Mouse (Mus musculus) forebrain, embryonic 13.5 days (tissue): Measurements from ENCODE around the gene Nt5c1a. TPM values are rescaled to one million over a fixed set of nuclear protein-coding genes. Genes with fewer than 3 reads are reported as not detected.

ENCODE experiments used
- ATAC-seq: fragments of 200-750 bp; cut with Nextera tagmentation; 2 replicates; pipeline ENCODE4 v1.8.0; 2017
- H3K27ac ChIP-seq: fragments of 300-500 bp; sonication (generic); 2 replicates; pipeline ENCODE4 v1.5.1; 2015; ENCODE audit warnings: inconsistent platforms, mild to moderate bottlenecking, moderate library complexity
- H3K27me3 ChIP-seq: fragments of 300-500 bp; sonication (generic); 2 replicates; pipeline ENCODE4 v1.6.1; 2015; ENCODE audit warnings: mild to moderate bottlenecking, inconsistent platforms
- H3K36me3 ChIP-seq: fragments of 300-500 bp; sonication (generic); 2 replicates; pipeline ENCODE4 v1.6.1; 2015; ENCODE audit warnings: mild to moderate bottlenecking, inconsistent platforms; ENCODE audit not compliant: poor library complexity, severe bottlenecking
- H3K4me1 ChIP-seq: fragments of 300-500 bp; sonication (generic); 2 replicates; pipeline ENCODE4 v1.6.1; 2015; ENCODE audit warnings: inconsistent platforms
- H3K4me2 ChIP-seq: fragments of 300-500 bp; sonication (generic); 2 replicates; pipeline ENCODE4 v1.6.1; 2015; ENCODE audit warnings: inconsistent platforms, mild to moderate bottlenecking, moderate library complexity
- H3K4me3 ChIP-seq: fragments of 300-500 bp; sonication (generic); 2 replicates; pipeline ENCODE4 v1.5.1; 2015; ENCODE audit warnings: mild to moderate bottlenecking, inconsistent platforms
- H3K9ac ChIP-seq: fragments of 300-500 bp; sonication (generic); 2 replicates; pipeline ENCODE4 v1.6.1; 2015; ENCODE audit warnings: mild to moderate bottlenecking, inconsistent platforms
- H3K9me3 ChIP-seq: fragments of 300-500 bp; sonication (generic); replicated peaks from 2 replicates; pipeline ENCODE4 v1.6.1; 2016; ENCODE audit warnings: inconsistent platforms
- WGBS: fragments of 180-500 bp; shearing (Covaris S2); methylation state at CpG from one replicate; pipeline ENCODE4 v1.1.7; 2015; 5-methylcytosine and 5-hydroxymethylcytosine counted together
- polyA plus RNA-seq: library from polyadenylated mRNA; unstranded; fragments of >200 nt; fragmentation: Nextera tagmentation; extraction: Ambion mirVana; gene quantifications from 2 replicates; pipeline ENCODE4 v1.2.1, GENCODE M21; 2015

Gene Nt5c1a
- polyA plus RNA-seq, 1 experiment from 2014 or later: not detected

DNA sequence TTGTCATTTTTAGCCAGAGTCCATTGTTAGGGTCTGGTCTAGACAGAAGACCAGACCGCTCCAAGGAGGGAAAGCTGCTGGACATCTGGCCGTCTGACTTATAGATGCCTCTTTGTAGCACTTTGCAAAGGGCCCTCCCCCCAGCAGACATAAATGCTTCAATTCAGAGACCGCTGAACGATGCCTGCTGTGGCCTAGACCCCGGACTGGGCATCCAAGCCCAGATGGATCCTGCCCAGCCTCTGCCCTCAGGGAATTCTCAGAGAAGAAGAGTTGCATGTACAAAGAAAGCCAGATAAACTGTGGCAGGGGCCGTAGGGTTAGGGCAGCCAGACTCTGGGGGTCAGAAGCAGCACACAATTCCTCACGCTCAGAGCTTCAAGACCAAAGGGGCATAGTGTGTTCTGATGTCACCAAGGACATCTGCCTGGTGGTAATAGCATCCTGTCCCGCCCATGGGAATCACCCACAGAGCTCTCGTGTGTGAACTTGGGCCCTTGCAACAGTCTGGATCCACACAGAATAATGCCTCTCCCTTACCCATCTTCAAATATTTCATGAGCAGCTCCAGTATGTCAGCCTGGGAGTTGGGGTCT lies 34.6 kb downstream of the Nt5c1a start:
- 69% methylated on average over 9 of the region's 9 CpGs for WGBS
- Histone ChIP-seq H3K4me3 (no peak overlapping the region), H3K27me3 (peaks cover 82% of the 10 kb centered on the region)

DNA sequence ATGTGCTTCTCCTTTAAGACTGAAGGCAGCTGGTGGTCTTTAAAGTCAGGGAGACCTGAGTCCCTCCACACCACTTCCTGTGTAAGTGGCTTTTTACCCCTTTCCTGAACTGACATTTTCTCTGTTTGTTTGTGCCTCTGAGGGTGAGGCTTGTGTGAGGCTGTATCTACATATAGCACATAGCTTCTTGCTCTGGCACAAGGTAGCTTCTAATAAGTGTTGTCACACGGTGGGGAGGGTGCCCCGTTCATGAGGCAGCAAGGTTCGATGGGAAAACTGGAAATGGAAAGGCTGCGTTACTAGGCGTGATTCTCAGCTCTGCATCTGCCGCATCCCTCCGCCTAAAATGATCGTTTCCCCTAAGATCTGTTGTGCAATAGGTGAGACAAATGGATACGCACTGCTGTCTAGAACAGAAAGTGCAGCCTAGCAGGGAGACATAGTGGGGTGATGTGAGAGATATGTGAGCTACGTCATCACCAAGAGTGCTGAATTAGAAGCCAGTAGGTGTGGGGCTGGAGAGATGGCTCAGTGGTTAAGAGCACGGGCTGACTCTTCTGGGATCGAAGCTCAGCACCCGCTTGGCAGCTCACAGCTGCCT lies 35.2 kb downstream of the Nt5c1a start:
- Histone ChIP-seq H3K4me1 (peaks cover 16% of the 10 kb centered on the region), H3K4me3 (no peak overlapping the region), H3K4me2 (no peak overlapping the region), H3K36me3 (no peaks in the 10 kb centered on the region), H3K27ac (no peak overlapping the region), H3K9me3 (no peaks in the 10 kb centered on the region), H3K9ac (no peak overlapping the region), H3K27me3 (peaks cover 83% of the 10 kb centered on the region)
- ATAC-seq: no peak
- WGBS: 88% methylated on average over 13 of the region's 13 CpGs

More for the DNA sequence above, 34.6 kb downstream of the Nt5c1a start:
- no peaks in the 10 kb centered on the region for H3K9me3 ChIP-seq
- H3K36me3 ChIP-seq: no peaks in the 10 kb centered on the region
- no peak overlapping the region for H3K27ac ChIP-seq
- H3K4me2 ChIP-seq: no peak overlapping the region
- H3K9ac ChIP-seq: no peak overlapping the region
- ATAC-seq: no peak
- peaks cover 16% of the 10 kb centered on the region for H3K4me1 ChIP-seq

DNA sequence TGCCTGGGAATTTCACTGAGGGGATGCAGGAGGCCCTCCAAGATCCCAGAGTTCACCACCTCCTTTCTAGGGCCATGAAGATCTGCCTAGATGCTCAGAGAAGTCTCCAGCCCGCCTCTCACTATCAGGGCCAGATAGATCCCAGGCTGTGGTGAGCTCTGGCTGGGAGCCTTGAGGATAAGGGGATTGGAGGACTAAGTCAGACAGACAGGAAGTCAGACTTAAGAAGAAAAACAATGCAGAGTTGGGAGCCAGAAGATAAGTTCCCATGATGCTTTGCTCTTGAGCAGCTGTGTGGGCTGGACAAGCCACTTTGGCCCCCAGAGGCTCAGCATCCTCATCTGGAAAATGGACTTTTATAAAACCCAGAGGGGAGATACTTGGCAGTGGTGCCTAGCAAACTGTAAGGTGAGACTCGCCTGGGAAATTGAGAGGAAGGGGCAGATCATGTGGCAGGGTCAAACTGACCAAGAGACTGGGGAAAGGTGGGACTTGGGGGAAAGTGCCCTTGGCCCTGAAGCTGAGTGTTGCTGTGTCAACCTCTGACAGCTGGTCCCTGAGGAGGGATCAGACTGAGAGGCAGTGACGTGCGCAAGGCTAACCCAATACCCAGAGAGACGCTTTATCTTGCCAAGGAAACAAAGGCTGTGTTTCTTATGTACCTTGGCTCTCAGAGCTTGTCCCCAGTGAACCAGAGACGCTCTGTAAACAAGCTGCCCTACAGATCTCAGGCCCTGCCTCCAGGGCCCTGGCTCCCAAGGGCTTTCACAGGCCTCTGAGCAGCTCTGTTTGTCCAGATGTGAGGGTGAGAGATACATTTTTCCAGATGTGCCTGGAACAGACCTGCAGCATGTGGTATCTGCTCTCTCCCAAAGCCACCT lies 36.3 kb downstream of the Nt5c1a start:
- Histone ChIP-seq H3K36me3 (no peaks in the 10 kb centered on the region), H3K4me3 (no peak overlapping the region), H3K27ac (no peak overlapping the region), H3K4me1 (peaks cover 16% of the 10 kb centered on the region), H3K27me3 (peaks cover 73% of the 10 kb centered on the region), H3K9me3 (no peaks in the 10 kb centered on the region), H3K4me2 (no peak overlapping the region), H3K9ac (no peak overlapping the region)
- no peak for ATAC-seq
- WGBS: 68% methylated on average over 6 of the region's 6 CpGs

DNA sequence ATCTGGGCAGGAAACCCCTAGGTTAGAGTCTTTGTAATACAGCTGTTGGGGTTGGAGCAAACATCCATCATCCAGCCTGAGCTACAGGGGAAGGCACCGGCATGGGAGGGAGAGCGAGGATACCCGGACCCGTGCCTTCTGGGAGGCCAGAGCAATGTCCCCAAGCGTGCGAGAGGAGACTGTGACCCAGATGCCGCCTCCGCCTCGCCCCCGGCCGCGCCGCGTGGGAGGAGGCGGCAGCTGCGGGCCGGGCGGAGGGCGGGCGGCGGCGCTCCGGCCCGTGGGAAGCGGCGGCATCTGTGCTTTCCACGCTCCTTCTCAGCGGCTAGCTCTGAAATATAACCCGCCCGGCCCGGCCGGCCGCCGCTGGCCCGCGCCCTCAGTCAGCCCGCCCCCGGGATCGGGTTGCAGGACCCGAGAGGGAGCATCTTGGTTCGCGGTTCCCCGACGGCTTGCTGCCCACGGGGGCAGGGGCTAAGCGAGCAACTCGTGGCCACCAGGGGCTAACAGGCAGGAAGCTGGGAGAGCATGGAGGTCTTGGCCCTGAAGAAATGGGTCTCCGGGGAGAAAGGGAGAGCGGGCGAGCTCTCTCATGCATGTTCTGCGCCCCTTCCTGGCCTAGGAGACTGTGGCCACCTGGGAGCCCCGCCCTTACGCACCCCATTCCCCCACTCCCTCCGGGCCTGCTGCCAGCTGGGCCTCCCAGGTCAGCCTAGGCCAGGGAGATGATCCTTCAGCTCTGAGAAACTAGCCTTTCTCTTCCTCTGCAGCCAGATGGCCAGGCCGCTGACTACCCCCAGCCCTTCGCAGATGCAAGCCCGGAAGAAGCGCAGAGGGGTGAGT lies 38.3 kb downstream of the Nt5c1a start:
- WGBS: 7% methylated on average over 58 of the region's 58 CpGs
- Histone ChIP-seq H3K9ac (peak overlapping the region; percentile 45), H3K4me1 (peaks cover 12% of the 10 kb centered on the region), H3K27me3 (peaks cover 57% of the 10 kb centered on the region), H3K9me3 (no peaks in the 10 kb centered on the region), H3K36me3 (no peaks in the 10 kb centered on the region), H3K4me2 (peak overlapping the region; percentile 57), H3K4me3 (peak overlapping the region; percentile 31), H3K27ac (no peak overlapping the region)
- no peak for ATAC-seq

DNA sequence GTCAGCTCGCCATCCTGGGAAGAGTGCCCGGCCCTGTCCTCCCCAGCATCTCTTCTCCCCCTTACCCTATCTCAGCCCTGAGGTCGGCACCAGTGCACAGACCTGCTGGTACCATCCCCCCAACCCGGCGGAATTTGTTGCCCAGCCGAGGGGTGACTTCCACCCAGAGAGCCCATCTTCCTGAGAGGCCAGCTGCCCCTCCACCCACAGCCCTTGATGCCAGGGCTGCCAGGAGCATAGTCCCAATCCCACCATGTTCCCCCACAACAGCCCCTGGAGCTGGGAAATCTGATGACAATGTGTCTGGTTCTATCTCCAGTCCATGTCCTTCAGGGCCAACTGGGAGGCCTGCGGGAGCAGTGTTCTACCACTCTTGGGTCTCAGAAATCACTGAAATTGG lies 44.9 kb downstream of the Nt5c1a start:
- Histone ChIP-seq H3K4me3 (no peak overlapping the region), H3K4me1 (peaks cover 5% of the 10 kb centered on the region; the same call in 1 of the 2 replicates), H3K9me3 (no peaks in the 10 kb centered on the region), H3K4me2 (no peak overlapping the region), H3K9ac (no peak overlapping the region), H3K27me3 (0 out of 2 replicates have a peak, but pooled peaks cover 5% of the 10 kb centered on the region), H3K27ac (no peak overlapping the region), H3K36me3 (no peaks in the 10 kb centered on the region)
- WGBS: 86% methylated on average over 7 of the region's 7 CpGs
- ATAC-seq: no peak

DNA sequence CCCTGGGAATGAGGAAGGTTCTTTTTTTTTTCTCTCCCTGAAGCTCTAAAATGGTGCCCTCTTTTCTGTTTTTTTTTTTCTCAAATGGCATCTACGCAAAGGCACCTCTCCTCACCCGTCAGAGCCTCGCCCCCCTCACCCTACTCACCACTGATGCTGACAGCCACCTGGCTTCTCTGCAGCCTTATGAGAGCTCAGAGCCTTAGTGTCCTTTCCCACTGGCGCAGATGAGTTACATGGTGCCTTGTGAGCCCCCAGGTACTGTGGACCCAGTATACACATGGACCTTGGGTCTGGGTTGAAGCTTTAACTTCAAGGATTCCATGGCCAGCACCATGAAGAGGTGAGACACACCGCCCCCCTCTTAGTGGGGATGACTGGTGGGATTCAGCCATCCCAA lies 45.3 kb downstream of the Nt5c1a start:
- no peak overlapping the region for H3K27ac ChIP-seq
- H3K9me3 ChIP-seq: no peaks in the 10 kb centered on the region
- no peak overlapping the region for H3K9ac ChIP-seq
- H3K4me3 ChIP-seq: no peak overlapping the region
- H3K27me3 ChIP-seq: 0 out of 2 replicates have a peak, but pooled peaks cover 5% of the 10 kb centered on the region
- H3K4me2 ChIP-seq: no peak overlapping the region
- WGBS: 89% methylated on average over 5 of the region's 5 CpGs
- H3K36me3 ChIP-seq: no peaks in the 10 kb centered on the region
- H3K4me1 ChIP-seq: peaks cover 5% of the 10 kb centered on the region; the same call in 1 of the 2 replicates
- ATAC-seq: no peak

DNA sequence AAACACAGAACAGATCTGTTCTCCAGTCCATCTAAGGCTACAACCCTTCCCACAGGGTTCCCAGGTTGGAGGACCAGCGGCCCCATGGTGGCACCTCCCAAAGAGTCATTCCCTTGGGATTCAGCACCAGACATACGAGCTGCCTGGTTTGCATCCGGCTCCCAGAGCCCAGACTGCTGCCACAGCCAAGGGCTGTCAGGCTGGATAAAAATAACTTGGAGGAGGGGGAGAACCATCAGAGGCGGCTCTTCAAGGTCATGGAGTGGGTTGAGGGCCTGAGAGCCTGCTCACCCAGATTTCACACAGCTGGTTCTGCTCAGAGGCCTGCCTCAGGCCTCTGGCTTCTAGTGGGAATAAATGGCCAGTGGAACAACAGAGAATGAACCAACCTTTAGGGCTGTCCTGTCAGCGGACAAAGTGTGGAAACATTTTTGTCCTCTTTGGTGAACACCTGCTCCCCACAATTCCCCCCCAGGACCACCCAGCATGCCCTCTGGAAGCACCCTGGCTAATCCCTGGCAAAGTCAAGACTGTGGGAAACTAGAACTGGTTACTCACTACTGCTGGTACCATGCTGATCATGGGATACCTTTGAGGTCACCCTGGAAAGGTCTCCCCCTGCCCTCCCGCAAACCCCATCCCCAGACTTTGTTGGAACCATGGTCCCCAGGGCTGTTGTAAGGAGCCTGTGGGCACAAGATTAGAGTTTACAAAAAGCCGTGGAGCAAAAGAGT lies 46.0 kb downstream of the Nt5c1a start:
- Histone ChIP-seq H3K9ac (no peak overlapping the region), H3K4me1 (peaks cover 8% of the 10 kb centered on the region), H3K9me3 (no peaks in the 10 kb centered on the region), H3K4me3 (no peak overlapping the region), H3K27me3 (0 out of 2 replicates have a peak, but pooled peaks cover 5% of the 10 kb centered on the region), H3K36me3 (no peaks in the 10 kb centered on the region), H3K27ac (no peak overlapping the region), H3K4me2 (no peak overlapping the region)
- 77% methylated on average over 7 of the region's 7 CpGs for WGBS
- no peak for ATAC-seq

DNA sequence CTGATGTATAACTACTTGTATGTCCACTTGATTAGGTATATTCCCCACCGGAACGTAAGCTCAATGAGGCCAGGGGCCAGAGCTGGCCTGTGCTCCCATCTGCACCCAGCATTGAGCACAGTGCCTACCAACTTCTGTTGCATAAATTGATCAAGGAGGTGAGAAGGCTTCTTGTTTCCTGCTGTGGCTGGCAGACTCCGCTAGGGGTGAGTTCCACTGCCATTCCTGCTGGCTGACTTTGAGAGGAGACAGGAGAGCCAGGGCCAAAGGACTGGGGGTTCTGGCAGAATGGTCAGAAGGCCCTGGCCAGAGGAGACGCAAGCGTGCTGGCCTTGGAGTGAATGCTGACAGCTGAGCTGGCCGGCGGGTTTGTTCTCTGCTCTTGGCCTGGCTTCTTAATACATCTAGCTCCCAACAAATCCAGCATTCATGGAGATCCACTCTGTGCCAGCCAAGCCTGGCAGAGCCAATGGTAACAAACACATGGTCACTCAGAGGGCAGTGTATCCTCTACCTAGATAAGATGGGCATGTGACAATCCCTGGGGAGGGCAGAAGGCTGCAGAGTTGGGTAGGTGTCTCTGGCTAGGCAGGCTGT lies 47.8 kb downstream of the Nt5c1a start:
- H3K9ac ChIP-seq: no peak overlapping the region
- H3K9me3 ChIP-seq: no peaks in the 10 kb centered on the region
- H3K36me3 ChIP-seq: no peaks in the 10 kb centered on the region
- no peak overlapping the region for H3K4me2 ChIP-seq
- no peak overlapping the region for H3K27ac ChIP-seq
- WGBS: 81% methylated on average over 7 of the region's 7 CpGs
- ATAC-seq: no peak
- peaks cover 7% of the 10 kb centered on the region for H3K4me1 ChIP-seq
- H3K4me3 ChIP-seq: no peak overlapping the region
- H3K27me3 ChIP-seq: no peaks in the 10 kb centered on the region

DNA sequence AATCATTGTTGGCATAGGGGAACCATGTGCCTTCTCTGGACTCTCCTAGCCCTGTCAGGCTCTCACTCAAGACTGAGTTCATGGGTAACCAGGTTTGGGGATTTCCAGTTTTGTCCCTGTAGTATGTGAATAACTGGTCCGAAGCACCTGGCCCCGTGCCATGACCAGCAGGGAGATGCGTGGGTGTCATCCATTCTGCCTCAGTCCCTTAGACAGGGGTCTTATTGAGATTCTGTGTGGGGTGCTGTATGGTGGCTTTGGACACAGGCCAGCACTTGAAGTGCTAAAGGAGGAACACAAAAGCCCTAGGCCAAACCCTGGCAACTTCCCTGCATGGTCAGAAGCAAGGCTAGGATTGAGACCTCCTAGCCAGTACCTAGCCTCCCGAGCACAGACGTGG lies 50.9 kb downstream of the Nt5c1a start:
- Histone ChIP-seq H3K36me3 (no peaks in the 10 kb centered on the region), H3K27ac (no peak overlapping the region), H3K9ac (no peak overlapping the region), H3K9me3 (no peaks in the 10 kb centered on the region), H3K4me2 (no peak overlapping the region), H3K4me3 (no peak overlapping the region), H3K4me1 (peaks cover 5% of the 10 kb centered on the region; the same call in 1 of the 2 replicates), H3K27me3 (no peaks in the 10 kb centered on the region)
- ATAC-seq: no peak
- 81% methylated on average over 5 of the region's 5 CpGs for WGBS

DNA sequence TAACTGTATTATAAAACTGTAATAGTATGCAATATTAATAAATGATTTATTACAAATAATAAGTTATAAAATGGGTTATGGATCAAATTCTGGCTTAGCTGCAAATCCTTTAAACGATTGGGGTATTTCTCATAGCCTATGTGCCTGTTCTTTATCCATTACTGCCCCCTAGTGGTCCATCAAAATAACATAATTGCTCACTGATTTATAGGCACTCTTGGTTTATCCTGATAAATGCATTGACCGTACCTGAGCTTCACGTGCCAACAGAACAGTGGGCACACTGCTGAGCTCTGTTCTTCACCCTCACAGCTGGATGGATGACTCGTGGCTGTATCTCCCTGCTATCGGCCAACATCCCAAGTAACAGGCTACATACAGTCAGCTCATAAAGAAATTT lies 53.3 kb downstream of the Nt5c1a start:
- Histone ChIP-seq H3K27ac (no peak overlapping the region), H3K4me2 (no peak overlapping the region), H3K9ac (no peak overlapping the region), H3K36me3 (no peaks in the 10 kb centered on the region), H3K9me3 (no peaks in the 10 kb centered on the region), H3K27me3 (no peaks in the 10 kb centered on the region), H3K4me3 (no peak overlapping the region), H3K4me1 (peaks cover 5% of the 10 kb centered on the region; the same call in 1 of the 2 replicates)
- 18% methylated on average over 5 of the region's 5 CpGs for whole genome bisulfite sequencing
- peak; percentile 62; the same call in 1 of the 2 replicates for ATAC-seq
